Mouse (Mus musculus) adrenal gland, postnatal 4 days (tissue): ENCODE measurements at regions not wholly inside any gene's neighbourhood (a gene's known extent, or its start where the extent isn't known, plus 50 kb on each side); places are given as distances from the start of the nearest gene placed in this dataset.

Experiments
- DNase-seq, 2 experiments: peaks; one replicate each; pipeline ENCODE4 v3.0.0; 2021 to 2022; ENCODE audit warnings: low spot score in 2 of 2, mixed read lengths in 2 of 2

- no peak for DNase-seq
These were observed 452.9 kb upstream of the Frg1 start for GRCm38 (mm10) chr8:41869681-41870356.

GRCm38 (mm10) chr8:41860918-41861317 lies 444.0 kb upstream of the Frg1 start:
- DNase-seq = no peak

GRCm38 (mm10) chr8:41831713-41832112 lies 414.8 kb upstream of the Frg1 start:
- DNase-seq = no peak

GRCm38 (mm10) chr8:41830407-41830806 lies 413.5 kb upstream of the Frg1 start:
- DNase-seq = no peak

GRCm38 (mm10) chr8:41824928-41825327 lies 408.1 kb upstream of the Frg1 start:
- DNase-seq = peak; percentile 9 to 10

GRCm38 (mm10) chr8:41823041-41823440 lies 406.2 kb upstream of the Frg1 start:
- no peak for DNase-seq

GRCm38 (mm10) chr8:41821676-41822075 lies 404.8 kb upstream of the Frg1 start:
- no peak for DNase-seq

- no peak for DNase-seq
These were observed 403.9 kb upstream of the Frg1 start for GRCm38 (mm10) chr8:41820605-41821395.

- DNase-seq = no peak
These were observed 401.7 kb upstream of the Frg1 start for GRCm38 (mm10) chr8:41818577-41818976.

GRCm38 (mm10) chr8:41818079-41818478 lies 401.2 kb upstream of the Frg1 start:
- DNase-seq = no peak

GRCm38 (mm10) chr8:41815272-41815671 lies 398.4 kb upstream of the Frg1 start:
- DNase-seq = no peak

- no peak for DNase-seq
These were observed 378.8 kb upstream of the Frg1 start for GRCm38 (mm10) chr8:41795625-41796024.

GRCm38 (mm10) chr8:41786952-41787861 lies 370.3 kb upstream of the Frg1 start:
- DNase-seq = no peak

- no peak for DNase-seq
These were observed 369.1 kb upstream of the Frg1 start for GRCm38 (mm10) chr8:41785977-41786376.

- DNase-seq = no peak
These were observed 366.0 kb upstream of the Frg1 start for GRCm38 (mm10) chr8:41782837-41783236.

- DNase-seq = no peak
These were observed 362.6 kb upstream of the Frg1 start for GRCm38 (mm10) chr8:41779459-41779858.

- no peak for DNase-seq
These were observed 354.9 kb upstream of the Frg1 start for GRCm38 (mm10) chr8:41771729-41772128.

GRCm38 (mm10) chr8:41753481-41753880 lies 336.6 kb upstream of the Frg1 start:
- DNase-seq = no peak

- no peak for DNase-seq
These were observed 335.8 kb upstream of the Frg1 start for GRCm38 (mm10) chr8:41752641-41753040.

- DNase-seq = no peak
These were observed 330.1 kb upstream of the Frg1 start for GRCm38 (mm10) chr8:41747024-41747423.

- DNase-seq = no peak
These were observed 326.2 kb upstream of the Frg1 start for GRCm38 (mm10) chr8:41742796-41743670.
